Mouse (Mus musculus) cortical plate, adult 2 months (tissue): ENCODE measurements around the gene Actl11.

ENCODE experiments used
- CTCF ChIP-seq: fragments of 200-500 bp; IDR thresholded peaks from 2 replicates; pipeline ENCODE4 v1.5.1; 2011; ENCODE audit warnings: mild to moderate bottlenecking, control low read depth, low read length; ENCODE audit not compliant: insufficient read depth; ENCODE audit errors: extremely low read depth
- POLR2A ChIP-seq: fragments of 200-500 bp; IDR thresholded peaks from 2 replicates; pipeline ENCODE4 v1.6.1; 2011; ENCODE audit warnings: mild to moderate bottlenecking, low read length, control low read depth; ENCODE audit not compliant: insufficient read depth; ENCODE audit errors: extremely low read depth

- TF ChIP-seq CTCF (no peak), POLR2A (no peak)
These were observed 4.3 kb upstream of the Actl11 start for GRCm38 (mm10) chr9:107923956-107924355.
